Mouse (Mus musculus) hindbrain, embryonic 10.5 days (tissue): Measurements from ENCODE around the gene Mpzl1. TPM values are rescaled to one million over a fixed set of nuclear protein-coding genes. Genes with fewer than 3 reads are reported as not detected.

ENCODE experiments used
- DNase-seq: peaks from one replicate; pipeline ENCODE4 v3.0.0-alpha.2; 2017; ENCODE audit warnings: low spot score
- H3K27ac ChIP-seq: fragments of 300-500 bp; sonication (generic); 2 replicates; pipeline ENCODE4 v1.5.1; 2016; ENCODE audit warnings: mild to moderate bottlenecking, moderate library complexity
- H3K27me3 ChIP-seq: fragments of 300-500 bp; sonication (generic); 2 replicates; pipeline ENCODE4 v1.6.1; 2016; ENCODE audit warnings: mild to moderate bottlenecking; ENCODE audit not compliant: poor library complexity, insufficient read depth, severe bottlenecking
- H3K36me3 ChIP-seq: fragments of 300-500 bp; sonication (generic); 2 replicates; pipeline ENCODE4 v1.6.1; 2016; ENCODE audit warnings: mild to moderate bottlenecking, moderate library complexity
- H3K4me1 ChIP-seq: fragments of 300-500 bp; sonication (generic); replicated peaks from 2 replicates; pipeline ENCODE4 v1.6.1; 2016; ENCODE audit warnings: mild to moderate bottlenecking
- H3K4me3 ChIP-seq: fragments of 300-500 bp; sonication (generic); 2 replicates; pipeline ENCODE4 v1.5.1; 2016; ENCODE audit warnings: mild to moderate bottlenecking, moderate library complexity
- H3K9me3 ChIP-seq: fragments of 300-500 bp; sonication (generic); 2 replicates; pipeline ENCODE4 v1.6.1; 2016; ENCODE audit warnings: mild to moderate bottlenecking, moderate library complexity
- WGBS: fragments of 180-500 bp; shearing (Covaris S2); methylation state at CpG from one replicate; pipeline ENCODE4 v1.1.7; 2016; 5-methylcytosine and 5-hydroxymethylcytosine counted together
- polyA plus RNA-seq: library from polyadenylated mRNA; unstranded; fragments of >200 nt; fragmentation: Nextera tagmentation; extraction: Ambion mirVana; gene quantifications from 2 replicates; pipeline ENCODE4 v1.2.1, GENCODE M21; 2016

Gene Mpzl1
- polyA plus RNA-seq, 1 experiment from 2014 or later = 119 TPM

- H3K4me1 ChIP-seq = peaks cover 11% of the 10 kb centered on the region
- H3K36me3 ChIP-seq = peaks cover 78% of the 10 kb centered on the region
- H3K27ac ChIP-seq = no peak overlapping the region
- H3K27me3 ChIP-seq = no peaks in the 10 kb centered on the region
- DNase-seq = no peak
- WGBS = 85% methylated on average over 3 of the region's 3 CpGs
- H3K9me3 ChIP-seq = no peaks in the 10 kb centered on the region
- H3K4me3 ChIP-seq = no peak overlapping the region
These were observed 29.2 kb downstream of the Mpzl1 start for GRCm38 (mm10) chr1:165605108-165605507.

GRCm38 (mm10) chr1:165604203-165604602 is 30.1 kb downstream of the Mpzl1 start:
- no peaks in the 10 kb centered on the region for H3K9me3 ChIP-seq
- no peak overlapping the region for H3K4me3 ChIP-seq
- no peak for DNase-seq
- peaks cover 83% of the 10 kb centered on the region for H3K36me3 ChIP-seq
- 0 out of 2 replicates have a peak, but pooled peaks cover 2% of the 10 kb centered on the region for H3K4me1 ChIP-seq
- 94% methylated on average over 8 of the region's 8 CpGs for WGBS
- H3K27me3 ChIP-seq = no peaks in the 10 kb centered on the region
- H3K27ac ChIP-seq = no peak overlapping the region

- 88% methylated on average over 14 of the region's 14 CpGs for WGBS
- no peaks in the 10 kb centered on the region for H3K4me1 ChIP-seq
- peaks cover 89% of the 10 kb centered on the region for H3K36me3 ChIP-seq
- no peaks in the 10 kb centered on the region for H3K9me3 ChIP-seq
- no peak for DNase-seq
- no peak overlapping the region for H3K27ac ChIP-seq
- H3K27me3 ChIP-seq = no peaks in the 10 kb centered on the region
- no peak overlapping the region for H3K4me3 ChIP-seq
These were observed 31.1 kb downstream of the Mpzl1 start for GRCm38 (mm10) chr1:165603218-165603617.

GRCm38 (mm10) chr1:165601775-165602280 is 32.5 kb downstream of the Mpzl1 start:
- no peak for DNase-seq
- Histone ChIP-seq H3K27me3 (no peaks in the 10 kb centered on the region), H3K36me3 (peaks cover 89% of the 10 kb centered on the region), H3K4me1 (no peaks in the 10 kb centered on the region), H3K4me3 (no peak overlapping the region), H3K9me3 (no peaks in the 10 kb centered on the region), H3K27ac (no peak overlapping the region)
- 83% methylated on average over 10 of the region's 10 CpGs for WGBS

- Histone ChIP-seq H3K9me3 (no peaks in the 10 kb centered on the region), H3K36me3 (peaks cover 91% of the 10 kb centered on the region), H3K4me3 (no peak overlapping the region), H3K27me3 (no peaks in the 10 kb centered on the region), H3K4me1 (no peaks in the 10 kb centered on the region), H3K27ac (no peak overlapping the region)
- WGBS = 92% methylated on average over 15 of the region's 15 CpGs
- DNase-seq = no peak
These were observed 39.5 kb downstream of the Mpzl1 start for GRCm38 (mm10) chr1:165594699-165595421.

- Histone ChIP-seq H3K27ac (no peak overlapping the region), H3K9me3 (no peaks in the 10 kb centered on the region), H3K4me3 (no peak overlapping the region), H3K27me3 (no peaks in the 10 kb centered on the region), H3K4me1 (peaks cover 16% of the 10 kb centered on the region; the same call in 1 of the 2 replicates), H3K36me3 (peaks cover 70% of the 10 kb centered on the region)
- DNase-seq = no peak
- 88% methylated on average over 14 of the region's 14 CpGs for whole genome bisulfite sequencing
These were observed 41.8 kb downstream of the Mpzl1 start for GRCm38 (mm10) chr1:165592295-165593082.

GRCm38 (mm10) chr1:165590760-165591159 is 43.6 kb downstream of the Mpzl1 start:
- H3K4me1 ChIP-seq = peaks cover 17% of the 10 kb centered on the region
- no peaks in the 10 kb centered on the region for H3K9me3 ChIP-seq
- 82% methylated on average over 8 of the region's 8 CpGs for WGBS
- H3K27me3 ChIP-seq = no peaks in the 10 kb centered on the region
- no peak for DNase-seq
- H3K36me3 ChIP-seq = peaks cover 52% of the 10 kb centered on the region
- no peak overlapping the region for H3K27ac ChIP-seq
- H3K4me3 ChIP-seq = no peak overlapping the region

GRCm38 (mm10) chr1:165589280-165590048 is 44.9 kb downstream of the Mpzl1 start:
- WGBS = 50% methylated on average over 10 of the region's 10 CpGs

GRCm38 (mm10) chr1:165587845-165588244 is 46.5 kb downstream of the Mpzl1 start:
- no peaks in the 10 kb centered on the region for H3K27me3 ChIP-seq
- peaks cover 26% of the 10 kb centered on the region for H3K36me3 ChIP-seq
- H3K9me3 ChIP-seq = no peaks in the 10 kb centered on the region
- no peak overlapping the region for H3K4me3 ChIP-seq
- WGBS = 64% methylated on average over 8 of the region's 8 CpGs
- no peak for DNase-seq
- peaks cover 17% of the 10 kb centered on the region for H3K4me1 ChIP-seq
- H3K27ac ChIP-seq = peak overlapping the region; percentile 40; the same call in 1 of the 2 replicates

More at GRCm38 (mm10) chr1:165589280-165590048, 44.9 kb downstream of the Mpzl1 start:
- H3K36me3 ChIP-seq = peaks cover 40% of the 10 kb centered on the region
- no peaks in the 10 kb centered on the region for H3K27me3 ChIP-seq
- H3K9me3 ChIP-seq = no peaks in the 10 kb centered on the region
- no peak overlapping the region for H3K4me3 ChIP-seq
- peak overlapping the region; percentile 46; the same call in 1 of the 2 replicates for H3K27ac ChIP-seq
- peaks cover 17% of the 10 kb centered on the region for H3K4me1 ChIP-seq
- DNase-seq = no peak

- Histone ChIP-seq H3K4me3 (no peak overlapping the region), H3K36me3 (peaks cover 11% of the 10 kb centered on the region), H3K27me3 (no peaks in the 10 kb centered on the region), H3K4me1 (peaks cover 19% of the 10 kb centered on the region), H3K9me3 (no peaks in the 10 kb centered on the region), H3K27ac (no peak overlapping the region)
- no peak for DNase-seq
- WGBS = 91% methylated on average over 1 of the region's 1 CpGs
These were observed 48.0 kb downstream of the Mpzl1 start for GRCm38 (mm10) chr1:165586366-165586765.

GRCm38 (mm10) chr1:165585389-165586104 is 48.8 kb downstream of the Mpzl1 start:
- Histone ChIP-seq H3K4me3 (no peak overlapping the region), H3K4me1 (peaks cover 19% of the 10 kb centered on the region), H3K27ac (peak overlapping the region; percentile 40; the same call in 1 of the 2 replicates), H3K27me3 (no peaks in the 10 kb centered on the region), H3K9me3 (no peaks in the 10 kb centered on the region), H3K36me3 (peaks cover 3% of the 10 kb centered on the region)
- DNase-seq = no peak
- 69% methylated on average over 14 of the region's 14 CpGs for WGBS
